Mouse (Mus musculus) cortical plate, adult 2 months (tissue): ENCODE measurements around the gene Bach2. TPM values are rescaled to one million over a fixed set of nuclear protein-coding genes. Genes with fewer than 3 reads are reported as not detected.

Experiments
- H3K27ac ChIP-seq: fragments of 200-500 bp; 2 replicates; pipeline ENCODE4 v1.5.1; 2012; ENCODE audit warnings: low read length, control low read depth, inconsistent platforms; ENCODE audit not compliant: insufficient read depth
- H3K4me1 ChIP-seq: fragments of 200-500 bp; 2 replicates; pipeline ENCODE4 v1.6.1; 2011; ENCODE audit warnings: low read length; ENCODE audit not compliant: control insufficient read depth, insufficient read depth
- H3K4me3 ChIP-seq: fragments of 200-500 bp; 2 replicates; pipeline ENCODE4 v1.5.1; 2011; ENCODE audit warnings: mild to moderate bottlenecking, low read length, control low read depth; ENCODE audit not compliant: insufficient read depth
- CTCF ChIP-seq: fragments of 200-500 bp; IDR thresholded peaks from 2 replicates; pipeline ENCODE4 v1.5.1; 2011; ENCODE audit warnings: mild to moderate bottlenecking, control low read depth, low read length; ENCODE audit not compliant: insufficient read depth; ENCODE audit errors: extremely low read depth
- POLR2A ChIP-seq: fragments of 200-500 bp; IDR thresholded peaks from 2 replicates; pipeline ENCODE4 v1.6.1; 2011; ENCODE audit warnings: mild to moderate bottlenecking, low read length, control low read depth; ENCODE audit not compliant: insufficient read depth; ENCODE audit errors: extremely low read depth
- polyA plus RNA-seq: library from polyadenylated mRNA; depleted of rRNA; stranded (reverse); fragments of >200 nt; gene quantifications from 2 replicates; pipeline ENCODE4 v1.2.3, GENCODE M21; 2012

The Bach2 gene
- polyA plus RNA-seq, 1 experiment: 5.4 TPM

DNA sequence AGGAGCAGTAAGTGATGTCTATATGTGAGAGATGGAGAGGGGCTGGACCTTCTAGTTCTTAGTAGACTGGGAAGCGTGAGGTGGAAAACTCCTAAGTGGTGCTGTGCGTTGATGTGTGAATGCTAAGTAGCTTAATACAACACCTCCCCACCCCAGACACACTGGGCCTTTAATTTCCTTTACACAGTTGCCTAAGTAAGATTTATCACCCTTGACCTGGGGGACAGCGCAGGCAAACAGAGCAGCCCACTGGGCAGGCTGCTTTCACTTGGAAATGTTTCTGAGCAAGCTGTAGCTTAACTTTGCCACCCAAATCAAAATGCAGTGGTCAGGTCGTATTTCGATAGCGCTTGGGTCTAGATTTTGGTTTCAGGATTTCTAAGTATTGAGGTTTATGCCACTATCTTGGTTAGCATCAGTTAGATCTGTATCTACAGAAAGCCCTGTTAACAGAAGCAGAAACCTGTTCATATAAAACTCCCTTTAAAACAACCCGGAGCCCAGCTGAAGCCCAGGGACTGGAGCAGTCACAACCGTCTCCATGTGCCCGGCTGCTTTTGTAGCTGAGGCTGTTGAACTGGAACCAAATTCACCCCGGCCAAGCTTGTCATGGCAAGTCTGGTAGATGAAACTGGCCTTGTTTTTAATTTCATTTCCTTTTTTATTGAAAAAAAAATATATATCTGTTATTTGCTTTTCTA lies 19.0 kb upstream of the Bach2 start:
- TF ChIP-seq POLR2A (no peak), CTCF (no peak)
- Histone ChIP-seq H3K27ac (no peak overlapping the region), H3K4me1 (no peaks in the 10 kb centered on the region; the same call in 1 of the 2 replicates), H3K4me3 (no peak overlapping the region)

- Histone ChIP-seq H3K4me1 (no peaks in the 10 kb centered on the region; the same call in 1 of the 2 replicates), H3K27ac (no peak overlapping the region), H3K4me3 (no peak overlapping the region)
- TF ChIP-seq CTCF (no peak), POLR2A (no peak)
These were observed 18.5 kb upstream of the Bach2 start for GRCm38 (mm10) chr4:32220129-32220491.

DNA sequence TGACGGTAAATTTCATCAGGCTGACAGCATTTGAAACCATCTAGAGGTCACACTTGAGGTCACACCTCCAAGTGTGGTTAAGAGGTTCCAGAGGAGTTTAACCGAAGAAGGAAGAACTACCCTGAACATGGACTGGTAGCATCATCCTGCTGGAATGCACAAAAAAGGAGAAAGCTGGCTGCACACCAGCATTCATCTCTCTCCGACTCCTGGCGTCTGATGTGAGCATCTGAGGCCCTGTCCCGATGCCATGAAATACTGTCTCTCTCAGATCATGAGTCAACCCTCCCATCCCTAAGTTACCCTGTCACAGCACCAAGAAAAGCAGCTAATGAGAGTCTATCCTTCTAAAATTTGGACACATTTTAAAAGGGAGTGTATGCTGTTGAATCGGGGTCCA lies 17.6 kb upstream of the Bach2 start:
- TF ChIP-seq CTCF (no peak), POLR2A (no peak)
- H3K27ac ChIP-seq: no peak overlapping the region

DNA sequence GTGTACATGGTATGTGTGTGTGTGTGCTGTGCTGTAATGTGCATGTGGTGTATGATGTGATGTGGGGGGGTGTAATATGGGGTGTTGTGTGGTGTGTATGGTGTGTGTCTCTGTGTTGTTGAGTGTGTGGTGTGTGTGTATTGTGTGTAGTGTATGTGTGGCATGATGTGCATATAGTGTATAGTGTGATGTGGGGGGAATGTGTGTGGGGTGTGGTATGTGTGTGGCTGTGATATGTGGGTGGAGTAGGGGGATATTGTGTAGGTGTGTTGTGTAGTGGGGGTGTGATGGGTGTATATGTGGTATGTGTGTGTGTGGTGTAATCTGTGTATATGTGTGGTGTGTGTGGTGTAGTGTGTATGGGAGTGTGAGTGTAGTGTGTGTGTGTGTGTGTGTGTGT lies 15.0 kb upstream of the Bach2 start:
- no peak for TF ChIP-seq POLR2A
- TF ChIP-seq CTCF: no peak
- Histone ChIP-seq H3K4me3 (no peak overlapping the region), H3K4me1 (no peaks in the 10 kb centered on the region), H3K27ac (no peak overlapping the region)

More for the DNA sequence above, 17.6 kb upstream of the Bach2 start:
- Histone ChIP-seq H3K4me3 (no peak overlapping the region), H3K4me1 (no peaks in the 10 kb centered on the region; the same call in 1 of the 2 replicates)

DNA sequence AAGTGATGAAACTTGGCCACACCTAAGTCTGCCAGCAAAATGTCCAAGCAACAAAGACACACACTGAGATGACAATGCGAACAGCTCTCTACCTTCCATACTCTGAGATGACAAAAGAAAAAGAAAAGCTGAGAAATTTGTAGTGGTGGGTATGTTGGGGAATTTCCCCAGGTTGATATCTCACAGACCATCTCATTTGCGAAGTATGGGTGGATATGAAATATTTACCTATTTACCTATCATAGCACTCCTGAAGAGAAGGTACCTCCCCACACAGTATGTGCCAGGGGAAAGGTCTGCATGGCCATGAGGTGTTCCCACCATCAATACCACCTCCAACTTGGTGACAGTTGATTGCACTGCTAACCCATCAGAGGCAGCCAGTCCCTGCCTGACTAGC lies 13.4 kb upstream of the Bach2 start:
- Histone ChIP-seq H3K27ac (no peak overlapping the region), H3K4me1 (no peaks in the 10 kb centered on the region), H3K4me3 (no peak overlapping the region)
- TF ChIP-seq POLR2A (no peak), CTCF (no peak)

DNA sequence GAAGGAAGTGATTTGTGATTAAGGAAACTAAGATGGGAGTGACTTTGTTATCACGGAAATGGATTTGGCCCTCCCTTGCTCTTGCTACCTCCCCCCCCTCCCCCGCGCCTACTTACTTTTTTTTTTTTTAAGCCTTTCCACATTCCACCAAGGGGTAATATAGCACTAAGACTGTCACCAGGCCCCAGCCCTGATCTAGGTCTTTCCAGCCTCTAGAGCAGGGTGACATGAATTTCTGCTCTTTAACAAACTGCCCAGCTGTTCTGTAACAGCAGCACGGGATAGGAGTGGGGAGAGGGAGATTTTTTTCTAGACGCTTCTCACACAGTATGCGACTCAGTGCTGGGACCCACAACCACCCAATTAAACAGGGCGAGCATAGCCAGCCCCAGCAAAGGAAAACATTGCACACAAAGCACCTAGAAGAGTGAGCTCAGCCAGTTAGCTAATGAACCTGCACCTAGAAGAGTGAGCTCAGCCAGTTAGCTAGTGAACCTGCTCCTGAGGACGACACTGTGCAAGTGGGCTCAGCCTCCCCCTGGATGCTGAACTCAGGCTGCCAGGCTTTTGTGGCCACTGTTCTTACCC lies 10.5 kb upstream of the Bach2 start:
- no peaks in the 10 kb centered on the region for H3K4me1 ChIP-seq
- no peak overlapping the region for H3K4me3 ChIP-seq
- no peak overlapping the region for H3K27ac ChIP-seq
- TF ChIP-seq POLR2A (no peak), CTCF (no peak)

DNA sequence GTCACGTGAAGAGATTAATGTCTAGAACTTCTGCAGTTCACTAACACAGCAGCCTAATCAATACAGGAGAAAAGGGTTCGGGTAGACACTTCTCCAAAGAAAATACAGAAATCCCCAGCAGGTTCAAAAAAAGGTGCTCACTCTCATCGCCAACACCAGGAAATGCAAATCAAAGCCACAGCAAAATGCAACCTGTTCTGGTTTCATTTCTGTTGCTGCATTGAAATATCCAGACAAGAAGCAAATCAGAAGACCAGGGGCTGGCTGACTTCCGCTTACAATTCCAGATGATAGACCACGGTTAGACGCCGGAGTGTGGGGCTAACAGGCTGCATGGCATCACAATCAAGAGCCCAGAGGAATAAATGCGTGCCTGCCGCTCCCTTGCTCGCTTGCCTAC lies 9.3 kb upstream of the Bach2 start:
- no peak overlapping the region for H3K27ac ChIP-seq
- H3K4me1 ChIP-seq: no peaks in the 10 kb centered on the region
- TF ChIP-seq POLR2A: no peak
- no peak for TF ChIP-seq CTCF
- H3K4me3 ChIP-seq: no peak overlapping the region

GRCm38 (mm10) chr4:32231258-32232055 lies 7.1 kb upstream of the Bach2 start:
- H3K27ac ChIP-seq: no peak overlapping the region
- H3K4me1 ChIP-seq: no peaks in the 10 kb centered on the region
- H3K4me3 ChIP-seq: no peak overlapping the region
- TF ChIP-seq CTCF (no peak), POLR2A (no peak)

DNA sequence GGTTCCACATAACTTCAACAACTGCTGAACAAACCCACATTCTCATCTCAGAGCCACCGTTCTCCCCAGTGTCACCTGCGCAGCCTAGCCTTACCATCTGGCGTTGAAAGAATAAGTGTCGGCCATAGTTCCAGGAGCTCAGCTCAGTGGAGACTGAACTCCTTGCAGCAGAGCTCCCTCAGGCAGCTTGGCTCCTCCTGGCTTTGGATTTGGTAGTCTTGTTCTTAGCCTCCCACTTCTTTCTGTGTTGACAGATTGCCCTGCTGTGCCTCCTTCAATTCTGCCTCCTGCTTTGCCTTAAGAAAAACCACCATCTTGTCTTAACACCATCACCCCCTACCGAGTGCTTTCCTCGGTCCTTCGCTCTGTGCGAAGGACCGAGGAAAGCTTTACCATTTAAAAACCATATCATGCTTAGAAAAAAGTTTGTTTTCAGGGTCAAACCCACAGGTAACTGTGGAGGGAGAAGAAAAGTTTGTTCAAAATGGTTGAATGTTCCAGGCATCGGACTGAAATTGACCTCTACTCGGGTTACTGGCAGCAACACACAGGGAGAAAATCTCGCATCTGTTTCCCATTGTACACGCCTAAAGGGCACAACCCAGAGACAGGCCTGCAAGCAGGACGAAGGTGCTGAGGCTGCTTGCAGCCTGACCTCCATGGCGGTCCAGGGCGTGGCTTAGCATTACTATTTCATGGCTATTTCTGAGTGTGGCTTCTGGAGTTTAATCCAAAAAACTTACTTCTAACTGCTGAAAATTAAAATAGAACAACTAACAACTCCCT lies 2.5 kb upstream of the Bach2 start:
- Histone ChIP-seq H3K27ac (no peak overlapping the region), H3K4me3 (no peak overlapping the region), H3K4me1 (no peaks in the 10 kb centered on the region)
- no peak for TF ChIP-seq POLR2A
- no peak for TF ChIP-seq CTCF
